Mouse (Mus musculus): ENCODE measurements around the gene 2010106E10Rik. TPM values are rescaled to one million over a fixed set of nuclear protein-coding genes. Genes with fewer than 3 reads are reported as not detected.

The 2010106E10Rik gene
- not detected for total RNA-seq (2021)

DNA sequence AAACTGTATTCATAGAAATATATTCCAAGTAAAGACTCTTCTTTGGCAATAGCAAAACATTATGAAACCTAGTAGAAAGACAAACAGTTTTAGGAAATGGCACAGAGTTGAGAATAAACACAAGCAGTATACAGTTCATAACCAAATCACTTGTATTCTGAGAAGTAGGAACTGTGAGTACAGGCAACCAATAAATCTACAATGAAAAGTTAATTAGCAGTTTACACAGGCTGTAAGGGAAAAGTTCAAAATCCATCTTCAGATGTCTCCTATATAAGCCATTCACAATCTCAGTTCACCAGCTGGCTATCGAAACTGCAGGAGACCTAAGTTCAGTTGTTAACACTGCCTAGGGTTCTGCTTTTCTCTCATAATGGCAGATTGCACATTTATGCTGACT, at the start of gene 2010106E10Rik:
Gene 2010106E10Rik (plus strand): TSS at position 301 of the 400 bp plus-strand sequence.
- DNase-seq (ENCODE audit: extremely low spot score in 1 of 2, low spot score in 2 of 2) = no peak
- intact Hi-C loops (cut with DNase I) = no loop called here

DNA sequence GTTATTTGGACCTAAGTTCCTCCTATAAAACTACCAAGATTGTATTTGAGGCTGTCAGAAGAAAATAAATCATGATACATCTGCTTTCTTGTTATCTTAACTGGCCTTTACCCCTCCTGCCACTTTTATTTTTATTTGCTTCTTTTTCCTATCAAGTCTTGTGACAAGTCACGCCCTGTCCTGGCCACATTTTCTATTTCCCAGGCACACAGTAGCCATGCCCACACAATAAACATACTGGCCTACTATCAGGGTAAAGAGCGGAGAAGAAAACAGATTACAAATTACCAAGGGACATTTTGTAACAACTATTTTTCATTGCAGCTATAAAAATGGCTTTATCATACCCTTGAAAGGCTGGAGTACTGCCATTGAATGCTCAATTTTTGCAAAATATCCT, 10.6 kb downstream of the 2010106E10Rik start:
- intact Hi-C loops (cut with DNase I) = no loop called here
- no peak for DNase-seq (ENCODE audit: extremely low spot score in 1 of 2, low spot score in 2 of 2)

- intact Hi-C loops (cut with DNase I) = loop anchor here (2.0 kb wide), 1 partner anchor 378 kb away; no protein-coding TSS in a partner anchor
Measured at GRCm38 (mm10) chrX:112524755-112525154, 29.7 kb downstream of the 2010106E10Rik start.

GRCm38 (mm10) chrX:112543115-112543514, 48.0 kb downstream of the 2010106E10Rik start:
- intact Hi-C loops (cut with DNase I) = no loop called here
- DNase-seq (ENCODE audit: extremely low spot score in 1 of 2, low spot score in 2 of 2) = no peak

More at GRCm38 (mm10) chrX:112524755-112525154, 29.7 kb downstream of the 2010106E10Rik start:
- DNase-seq (ENCODE audit: extremely low spot score in 1 of 2, low spot score in 2 of 2) = peak in 1 of 2 experiments; percentile 15

- DNase-seq (ENCODE audit: extremely low spot score in 1 of 2, low spot score in 2 of 2) = no peak
- intact Hi-C loops (cut with DNase I) = no loop called here
Measured at GRCm38 (mm10) chrX:112567716-112568115, 72.6 kb downstream of the 2010106E10Rik start.

GRCm38 (mm10) chrX:112600511-112601305, 105.6 kb downstream of the 2010106E10Rik start, which contains the start of gene Zfp711:
Gene Zfp711, plus strand, starts transcription at chrX:112600526.
- DNase-seq (ENCODE audit: extremely low spot score in 1 of 2, low spot score in 2 of 2) = peak; percentile 59 to 79
- intact Hi-C loops (cut with DNase I) = no loop called here

- peak; percentile 7 to 31 for DNase-seq (ENCODE audit: extremely low spot score in 1 of 2, low spot score in 2 of 2)
- intact Hi-C loops (cut with DNase I) = no loop called here
Measured at GRCm38 (mm10) chrX:112601306-112602120, 106.4 kb downstream of the 2010106E10Rik start.

Other genes with a start within 250 kb of the 2010106E10Rik start
- 1 to 10 TPM; 3.5 to 4.5 TPM for gene Apool, start 183.9 kb upstream of the 2010106E10Rik start, total RNA-seq (2021)
- not detected for gene Satl1, start 88.5 kb upstream of the 2010106E10Rik start, total RNA-seq (2021)
- gene Zfp711, start 105.3 kb downstream of the 2010106E10Rik start, total RNA-seq (2021) = 10 to 100 TPM; 20.6 to 23.5 TPM
- not detected for gene Pof1b, start 203.4 kb downstream of the 2010106E10Rik start, total RNA-seq (2021)